Mouse (Mus musculus) liver, embryonic 12.5 days (tissue): ENCODE results near the gene Ap4m1. TPM values are rescaled to one million over a fixed set of nuclear protein-coding genes. Genes with fewer than 3 reads are reported as not detected.
A peak's percentile ranks its signal among the peaks of the same experiment; 100 is the strongest.

Source experiments
- ATAC-seq: fragments of 200-750 bp; cut with Nextera tagmentation; 2 replicates; pipeline ENCODE4 v1.8.0; 2017; ENCODE audit warnings: moderate number of reproducible peaks, mild to moderate bottlenecking, moderate library complexity
- H3K27ac ChIP-seq: fragments of 300-500 bp; sonication (generic); 2 replicates; pipeline ENCODE4 v1.5.1; 2016; ENCODE audit warnings: mild to moderate bottlenecking
- H3K27me3 ChIP-seq: fragments of 300-500 bp; sonication (generic); replicated peaks from 2 replicates; pipeline ENCODE4 v1.6.1; 2016; ENCODE audit warnings: mild to moderate bottlenecking, moderate library complexity
- H3K36me3 ChIP-seq: fragments of 300-500 bp; sonication (generic); 2 replicates; pipeline ENCODE4 v1.6.1; 2016; ENCODE audit warnings: mild to moderate bottlenecking, moderate library complexity
- H3K4me1 ChIP-seq: fragments of 300-500 bp; sonication (generic); 2 replicates; pipeline ENCODE4 v1.6.1; 2016
- H3K4me2 ChIP-seq: fragments of 300-500 bp; sonication (generic); 2 replicates; pipeline ENCODE4 v1.6.1; 2016; ENCODE audit warnings: mild to moderate bottlenecking, moderate library complexity
- H3K4me3 ChIP-seq: fragments of 300-500 bp; sonication (generic); 2 replicates; pipeline ENCODE4 v1.5.1; 2016; ENCODE audit warnings: mild to moderate bottlenecking, moderate library complexity
- H3K9ac ChIP-seq: fragments of 300-500 bp; sonication (generic); 2 replicates; pipeline ENCODE4 v1.6.1; 2016; ENCODE audit warnings: mild to moderate bottlenecking, moderate library complexity
- H3K9me3 ChIP-seq: fragments of 300-500 bp; sonication (generic); replicated peaks from 2 replicates; pipeline ENCODE4 v1.6.1; 2016; ENCODE audit warnings: mild to moderate bottlenecking, moderate library complexity
- WGBS: fragments of 180-500 bp; shearing (Covaris S2); methylation state at CpG from one replicate; pipeline ENCODE4 v1.1.7; 2016; ENCODE audit not compliant: insufficient replicate concordance; 5-methylcytosine and 5-hydroxymethylcytosine counted together
- polyA plus RNA-seq: library from polyadenylated mRNA; unstranded; fragments of >200 nt; fragmentation: Nextera tagmentation; extraction: Ambion mirVana; gene quantifications from 2 replicates; pipeline ENCODE4 v1.2.1, GENCODE M21; 2016

Gene Ap4m1
- polyA plus RNA-seq, 1 experiment from 2014 or later: 7.9 TPM

GRCm38 (mm10) chr5:138165594-138165993, 6.2 kb upstream of the Ap4m1 start:
- no peak overlapping the region for H3K4me3 ChIP-seq
- no peak overlapping the region for H3K27ac ChIP-seq
- H3K9ac ChIP-seq: no peak overlapping the region
- peaks cover 57% of the 10 kb centered on the region for H3K4me1 ChIP-seq
- peaks cover 84% of the 10 kb centered on the region for H3K36me3 ChIP-seq
- H3K27me3 ChIP-seq: no peaks in the 10 kb centered on the region
- H3K9me3 ChIP-seq: no peaks in the 10 kb centered on the region
- no peak overlapping the region for H3K4me2 ChIP-seq
- ATAC-seq: no peak
- 87% methylated on average over 8 of the region's 8 CpGs for WGBS

GRCm38 (mm10) chr5:138170936-138171561, 753 bp upstream of the Ap4m1 start:
- H3K9ac ChIP-seq: peak overlapping the region; percentile 94
- peaks cover 49% of the 10 kb centered on the region for H3K4me1 ChIP-seq
- peak overlapping the region; percentile 99 for H3K27ac ChIP-seq
- WGBS: under 1% methylated on average over 47 of the region's 47 CpGs
- ATAC-seq: peak; percentile 80
- no peaks in the 10 kb centered on the region for H3K27me3 ChIP-seq
- peaks cover 68% of the 10 kb centered on the region for H3K36me3 ChIP-seq
- no peaks in the 10 kb centered on the region for H3K9me3 ChIP-seq
- peak overlapping the region; percentile 92 for H3K4me2 ChIP-seq
- H3K4me3 ChIP-seq: peak overlapping the region; percentile 85

DNA sequence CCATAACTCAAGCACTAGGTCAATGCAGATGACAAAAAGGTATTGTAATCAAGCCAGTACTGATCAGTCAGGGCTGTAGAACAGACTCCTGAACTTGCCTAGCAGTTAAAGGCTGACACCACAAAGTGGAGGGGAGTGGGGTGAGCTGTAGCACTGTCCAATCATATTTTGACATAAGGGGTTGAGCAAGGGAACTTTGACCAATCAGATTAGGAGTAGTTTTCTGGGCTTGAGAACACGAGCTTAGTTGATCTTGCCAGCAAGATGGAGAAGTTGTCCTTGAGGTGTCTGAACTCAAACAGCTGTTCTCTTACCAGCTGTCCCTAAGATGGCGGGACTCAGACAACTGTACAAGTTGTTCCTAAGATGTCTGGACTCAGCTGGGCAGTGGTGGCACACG, 1.4 kb downstream of the Ap4m1 start:
- Histone ChIP-seq H3K36me3 (peaks cover 68% of the 10 kb centered on the region), H3K4me1 (peaks cover 40% of the 10 kb centered on the region), H3K9ac (peak overlapping the region; percentile 81), H3K4me2 (peak overlapping the region; percentile 92), H3K9me3 (no peaks in the 10 kb centered on the region), H3K27ac (peak overlapping the region; percentile 99; the same call in 1 of the 2 replicates), H3K4me3 (peak overlapping the region; percentile 85; the same call in 1 of the 2 replicates), H3K27me3 (no peaks in the 10 kb centered on the region)
- WGBS: 63% methylated on average over 3 of the region's 3 CpGs
- no peak for ATAC-seq

DNA sequence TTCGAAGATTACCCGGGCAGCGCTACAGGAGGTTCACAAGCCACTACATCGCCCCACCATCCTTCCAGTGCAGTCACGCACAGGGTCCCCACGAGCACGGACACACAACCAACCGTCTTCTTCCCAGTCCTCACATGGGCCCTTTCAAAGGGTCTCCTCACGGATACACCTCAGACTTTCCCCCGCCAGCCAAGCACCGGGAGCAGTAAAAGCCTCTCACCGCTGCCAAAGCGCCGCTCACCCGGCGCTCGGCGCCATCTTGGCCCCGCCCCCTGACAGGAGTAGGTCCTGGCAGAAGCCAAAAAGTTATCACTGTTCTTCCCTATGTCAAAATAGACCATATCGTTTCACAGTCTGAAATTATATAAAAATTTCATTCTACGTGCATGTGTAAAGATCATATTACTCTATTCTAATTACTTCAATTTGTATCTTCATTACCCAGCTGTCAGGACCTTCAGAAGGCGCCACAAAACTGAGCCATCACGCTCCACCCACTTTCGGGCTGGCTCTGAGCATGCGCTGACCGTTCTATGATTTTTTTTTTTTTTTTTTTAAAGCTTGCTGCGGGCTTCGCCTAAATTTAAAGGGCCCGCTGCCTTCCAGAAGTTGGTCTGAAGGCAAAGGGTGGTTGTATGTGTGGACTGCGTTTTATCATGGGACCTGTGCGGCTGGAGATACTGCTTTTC, 15.3 kb downstream of the Ap4m1 start, which contains the start of the genes Taf6 and Cnpy4:
TSS of gene Taf6 (minus strand) at position 502 of the 689 bp plus-strand sequence.
TSS of gene Cnpy4 (plus strand) at position 536 of the 689 bp plus-strand sequence.
- peaks cover 34% of the 10 kb centered on the region for H3K4me1 ChIP-seq
- peak within 1 kb of the TSS; percentile 85 for H3K27ac ChIP-seq
- H3K36me3 ChIP-seq: peaks cover 46% of the 10 kb centered on the region
- no peaks in the 10 kb centered on the region for H3K27me3 ChIP-seq
- H3K4me2 ChIP-seq: peak within 1 kb of the TSS; percentile 80
- peak; percentile 83 for ATAC-seq
- no peaks in the 10 kb centered on the region for H3K9me3 ChIP-seq
- H3K4me3 ChIP-seq: peak within 1 kb of the TSS; percentile 86
- under 1% methylated on average over 31 of the region's 31 CpGs for WGBS
- peak within 1 kb of the TSS; percentile 85 for H3K9ac ChIP-seq

DNA sequence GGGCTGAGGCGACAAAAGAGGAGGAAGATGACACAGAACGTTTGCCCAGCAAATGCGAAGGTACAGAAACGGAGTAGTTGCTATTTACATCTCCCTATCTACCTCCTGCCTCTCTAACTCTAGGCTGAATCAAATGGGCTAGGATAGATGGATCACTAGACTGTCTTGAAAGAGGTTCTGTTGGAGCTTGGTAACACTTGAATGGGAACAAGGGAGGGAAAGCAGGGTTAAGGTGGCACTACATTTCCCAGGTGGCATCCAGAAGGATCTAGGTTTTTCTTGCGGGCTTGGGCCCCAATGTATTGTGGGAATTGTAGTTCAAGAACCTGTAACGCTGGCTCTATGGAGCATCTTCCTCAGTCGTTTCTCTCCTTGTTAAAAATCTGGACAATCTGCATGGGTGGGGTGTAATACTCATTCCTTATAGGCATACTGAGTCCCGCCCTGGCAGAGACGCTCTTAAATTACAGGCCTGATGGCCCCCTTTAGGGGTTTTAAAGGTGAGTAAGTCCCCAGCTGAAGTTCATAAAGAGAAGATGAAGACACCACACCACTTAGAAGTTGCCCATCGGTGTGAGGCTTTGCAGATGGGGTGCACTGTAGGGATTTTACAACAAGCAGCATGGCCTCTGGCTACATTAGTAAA, 16.0 kb downstream of the Ap4m1 start:
- H3K9me3 ChIP-seq: no peaks in the 10 kb centered on the region
- peak; percentile 81 for ATAC-seq
- H3K27me3 ChIP-seq: no peaks in the 10 kb centered on the region
- H3K4me3 ChIP-seq: peak overlapping the region; percentile 86
- H3K4me1 ChIP-seq: peaks cover 34% of the 10 kb centered on the region
- peak overlapping the region; percentile 85 for H3K27ac ChIP-seq
- under 1% methylated on average over 10 of the region's 10 CpGs for WGBS
- peaks cover 46% of the 10 kb centered on the region for H3K36me3 ChIP-seq
- peak overlapping the region; percentile 80 for H3K4me2 ChIP-seq
- H3K9ac ChIP-seq: peak overlapping the region; percentile 85

GRCm38 (mm10) chr5:138193771-138194727, 22.2 kb downstream of the Ap4m1 start, which contains the start of gene Mblac1:
Gene Mblac1 (plus strand): TSS chr5:138194314.
- peaks cover 35% of the 10 kb centered on the region for H3K36me3 ChIP-seq
- WGBS: 5% methylated on average over 54 of the region's 54 CpGs

GRCm38 (mm10) chr5:138194755-138195345, 23.0 kb downstream of the Ap4m1 start:
- Histone ChIP-seq H3K4me1 (peaks cover 20% of the 10 kb centered on the region), H3K27me3 (no peaks in the 10 kb centered on the region), H3K4me2 (peak overlapping the region; percentile 99), H3K9me3 (no peaks in the 10 kb centered on the region), H3K27ac (peak overlapping the region; percentile 80), H3K4me3 (peak overlapping the region; percentile 78), H3K9ac (peak overlapping the region; percentile 89), H3K36me3 (peaks cover 35% of the 10 kb centered on the region)
- WGBS: 2% methylated on average over 29 of the region's 29 CpGs
- ATAC-seq: peak; percentile 58

More at GRCm38 (mm10) chr5:138193771-138194727, 22.2 kb downstream of the Ap4m1 start, which contains the start of gene Mblac1:
- Histone ChIP-seq H3K27ac (peak within 1 kb of the TSS; percentile 80), H3K4me3 (peak within 1 kb of the TSS; percentile 78), H3K4me2 (peak within 1 kb of the TSS; percentile 99), H3K9me3 (no peaks in the 10 kb centered on the region), H3K9ac (peak within 1 kb of the TSS; percentile 89), H3K4me1 (peaks cover 20% of the 10 kb centered on the region), H3K27me3 (no peaks in the 10 kb centered on the region)
- ATAC-seq: peak; percentile 84

GRCm38 (mm10) chr5:138195463-138195862, 23.7 kb downstream of the Ap4m1 start:
- peaks cover 20% of the 10 kb centered on the region for H3K4me1 ChIP-seq
- no peak for ATAC-seq
- no peak overlapping the region for H3K9ac ChIP-seq
- H3K27ac ChIP-seq: no peak overlapping the region
- H3K9me3 ChIP-seq: no peaks in the 10 kb centered on the region
- WGBS: 67% methylated on average over 7 of the region's 7 CpGs
- no peaks in the 10 kb centered on the region for H3K27me3 ChIP-seq
- H3K36me3 ChIP-seq: peaks cover 29% of the 10 kb centered on the region
- H3K4me2 ChIP-seq: peak overlapping the region; percentile 99
- H3K4me3 ChIP-seq: peak overlapping the region; percentile 78

GRCm38 (mm10) chr5:138199576-138199975, 27.8 kb downstream of the Ap4m1 start:
- H3K27me3 ChIP-seq: no peaks in the 10 kb centered on the region
- 9% methylated on average over 1 of the region's 1 CpGs for WGBS
- H3K9me3 ChIP-seq: peaks cover 5% of the 10 kb centered on the region; the same call in 1 of the 2 replicates
- H3K4me3 ChIP-seq: no peak overlapping the region
- peaks cover 11% of the 10 kb centered on the region for H3K4me1 ChIP-seq
- ATAC-seq: no peak
- H3K9ac ChIP-seq: no peak overlapping the region
- H3K27ac ChIP-seq: no peak overlapping the region
- no peak overlapping the region for H3K4me2 ChIP-seq
- H3K36me3 ChIP-seq: no peaks in the 10 kb centered on the region

DNA sequence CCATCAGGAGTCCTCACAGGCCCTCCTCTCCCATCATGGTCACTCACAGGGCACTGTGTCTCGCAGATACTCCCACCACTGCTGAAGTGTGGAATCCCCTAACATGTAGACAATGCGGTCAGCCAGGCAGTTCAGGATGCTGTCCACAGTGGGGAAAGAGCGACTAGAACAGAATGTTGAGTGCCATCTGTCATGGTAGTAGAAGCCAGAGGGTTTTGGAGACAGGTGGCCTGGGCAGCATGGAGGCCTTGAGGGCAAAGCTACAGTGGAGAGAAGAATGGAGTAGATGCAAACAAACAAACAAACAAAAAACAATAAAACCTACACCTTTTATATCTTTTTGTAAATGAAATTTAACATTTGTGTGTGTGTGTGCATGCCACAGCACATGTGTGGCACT, 30.3 kb downstream of the Ap4m1 start:
- H3K27ac ChIP-seq: no peak overlapping the region

DNA sequence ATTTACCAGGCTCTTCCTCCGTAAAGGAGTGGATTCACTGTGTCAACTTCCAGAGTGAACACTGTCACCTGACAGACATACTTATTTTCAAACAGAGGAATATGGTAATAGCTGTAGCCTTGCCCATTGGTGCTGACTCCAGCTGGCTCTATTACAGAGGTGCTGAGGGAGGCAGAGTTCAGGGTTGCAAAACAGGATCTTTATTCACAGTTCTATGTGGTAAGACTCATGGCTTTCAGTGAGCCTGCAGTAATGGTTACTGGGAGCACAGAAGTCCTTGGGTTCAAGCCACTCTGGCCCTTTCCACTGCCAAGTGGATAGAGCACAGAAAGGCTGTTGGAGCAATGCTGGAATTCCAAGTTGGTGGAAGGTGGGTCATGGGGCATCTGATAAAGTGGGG, 35.5 kb downstream of the Ap4m1 start:
- Histone ChIP-seq H3K4me1 (no peaks in the 10 kb centered on the region), H3K4me3 (no peak overlapping the region), H3K27me3 (no peaks in the 10 kb centered on the region), H3K4me2 (no peak overlapping the region), H3K36me3 (no peaks in the 10 kb centered on the region), H3K9ac (no peak overlapping the region), H3K9me3 (peaks cover 8% of the 10 kb centered on the region; the same call in 1 of the 2 replicates), H3K27ac (no peak overlapping the region)
- no peak for ATAC-seq
- 65% methylated on average over 1 of the region's 1 CpGs for WGBS

More for the DNA sequence above, 30.3 kb downstream of the Ap4m1 start:
- Histone ChIP-seq H3K9ac (no peak overlapping the region), H3K36me3 (no peaks in the 10 kb centered on the region), H3K4me1 (no peaks in the 10 kb centered on the region), H3K4me3 (no peak overlapping the region), H3K9me3 (peaks cover 8% of the 10 kb centered on the region; the same call in 1 of the 2 replicates), H3K4me2 (no peak overlapping the region), H3K27me3 (no peaks in the 10 kb centered on the region)
- ATAC-seq: no peak
- 73% methylated on average over 3 of the region's 3 CpGs for WGBS
